Mouse (Mus musculus) heart, postnatal 4 days (tissue): ENCODE results near the gene Clec4b2. TPM values are rescaled to one million over a fixed set of nuclear protein-coding genes. Genes with fewer than 3 reads are reported as not detected.
"Not testable (repeated sequence)": the region's sequence is repeated elsewhere in the genome, so short reads cannot be mapped to it uniquely, and the experiment has no call there.

Experiments
- DNase-seq: peaks from one replicate; pipeline ENCODE4 v3.0.0; 2021
- total RNA-seq, 2 experiments: library from RNA; stranded (reverse); gene quantifications; 2 replicates each; pipeline ENCODE4 v1.2.3; 2021

The Clec4b2 gene
- total RNA-seq: not detected

DNA sequence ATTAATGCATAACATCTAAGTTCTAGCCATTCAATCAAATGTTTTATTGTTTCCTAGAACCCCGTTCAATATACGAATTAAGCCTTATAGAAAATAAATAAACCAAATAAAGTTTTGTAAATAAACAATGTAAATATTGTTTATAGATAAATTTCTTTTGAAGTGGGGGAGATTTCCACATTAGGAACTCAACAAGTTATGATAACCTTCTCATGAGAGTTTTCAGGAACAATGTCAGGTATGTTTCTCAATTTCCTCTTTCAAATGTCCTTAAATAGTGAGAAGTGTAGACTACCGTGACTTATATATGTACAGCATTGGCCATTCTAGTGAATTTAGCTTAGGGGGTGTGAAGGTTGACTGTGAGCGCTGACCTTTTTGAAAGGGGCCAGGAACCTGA lies at the start of gene Clec4b2:
TSS of gene Clec4b2 (plus strand) at position 301 of the 400 bp plus-strand sequence.
- no peak for DNase-seq

DNA sequence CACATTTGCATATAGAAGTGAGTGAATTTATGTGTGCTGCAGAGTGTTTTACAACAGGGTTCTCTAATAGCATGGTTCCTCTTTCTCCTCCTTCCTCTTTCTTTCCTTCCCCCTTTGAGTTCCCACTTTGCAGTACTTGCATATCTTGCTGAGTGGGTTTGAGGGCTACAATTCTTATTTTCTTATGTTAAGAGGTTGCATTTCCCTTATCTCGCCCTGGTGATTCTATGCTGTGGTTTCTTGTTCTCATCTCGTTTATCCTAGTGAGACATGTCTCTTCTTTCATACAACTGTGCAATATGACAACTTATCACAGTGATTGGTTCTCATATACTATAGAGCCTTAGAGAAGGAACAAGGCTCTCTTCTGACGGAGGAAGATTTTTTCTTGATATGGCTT lies 49.5 kb upstream of the Clec4b2 start:
- DNase-seq: no peak

DNA sequence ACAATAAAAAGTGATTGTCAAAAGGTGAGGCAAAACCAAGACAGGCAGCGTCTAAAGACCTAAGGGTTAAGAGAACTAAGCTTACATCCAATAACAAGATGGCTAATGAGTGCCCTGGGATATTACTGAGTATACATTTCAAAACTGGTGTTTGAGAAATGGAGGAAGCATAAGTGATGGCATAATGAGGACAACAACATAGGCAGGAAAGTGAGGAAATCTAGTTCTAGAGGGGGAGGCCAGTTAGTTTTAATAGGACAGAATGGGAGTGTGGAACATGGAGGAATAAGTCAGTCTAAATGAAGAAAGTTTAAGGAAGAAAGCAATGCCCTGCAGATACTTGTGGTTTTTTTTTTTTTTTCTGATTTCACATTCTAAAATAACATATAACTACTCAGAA lies 45.5 kb upstream of the Clec4b2 start:
- DNase-seq: no peak

DNA sequence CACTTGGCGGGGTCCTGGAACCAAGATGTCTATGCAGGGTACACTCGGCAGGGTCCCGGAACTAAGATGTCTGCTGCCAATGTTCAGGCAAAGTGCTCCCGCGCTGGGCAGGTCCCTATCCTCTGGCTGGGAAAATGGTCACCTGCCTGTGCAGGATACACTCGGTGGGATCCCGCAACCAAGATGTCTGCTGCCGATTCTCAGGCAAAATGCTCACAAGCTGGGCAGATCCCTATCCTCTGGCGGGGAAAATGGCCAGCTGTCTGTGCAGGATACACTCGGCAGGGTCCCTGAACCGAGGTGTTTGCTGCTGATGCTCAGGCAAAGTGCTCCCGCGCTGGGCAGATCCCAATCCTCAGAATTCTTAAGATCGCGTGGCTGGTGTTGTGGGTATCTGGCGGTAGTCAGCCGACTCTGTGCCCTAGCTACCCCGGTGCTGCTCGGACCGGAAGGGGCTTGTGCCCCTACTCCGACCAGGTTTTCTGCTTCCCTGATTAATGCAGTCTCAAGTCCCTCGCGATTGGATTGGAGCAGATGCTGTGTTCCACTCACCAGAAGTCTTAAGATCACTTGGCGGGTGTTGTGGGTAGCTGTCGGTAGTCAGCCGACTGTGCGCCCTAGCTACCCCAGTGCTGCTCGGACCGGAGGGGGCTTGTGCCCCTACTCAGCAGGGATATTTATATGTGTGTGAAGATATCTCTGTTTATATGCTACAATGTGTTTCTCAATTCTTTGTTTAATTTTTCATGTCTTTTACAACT lies 34.7 kb upstream of the Clec4b2 start:
- DNase-seq: not testable (repeated sequence)

DNA sequence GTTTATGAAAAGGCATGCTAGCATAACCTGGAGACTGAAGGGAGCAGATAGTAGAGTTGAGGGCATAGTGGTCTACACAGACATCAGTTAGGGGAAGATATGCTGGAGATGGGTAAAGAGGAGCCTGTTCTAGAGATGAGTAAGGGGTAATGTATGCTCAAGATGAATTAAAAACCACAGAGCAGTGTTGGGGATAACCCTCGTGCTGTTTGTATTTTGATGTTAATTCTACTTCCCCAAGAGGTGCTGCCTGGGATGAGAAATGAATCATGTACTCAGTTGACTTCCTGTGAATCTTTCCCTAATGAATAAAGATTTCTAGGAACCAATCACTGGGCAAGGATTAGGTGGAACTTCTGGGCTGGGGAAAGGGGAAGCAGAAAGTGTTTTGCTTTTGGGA lies 2.6 kb upstream of the Clec4b2 start:
- no peak for DNase-seq

DNA sequence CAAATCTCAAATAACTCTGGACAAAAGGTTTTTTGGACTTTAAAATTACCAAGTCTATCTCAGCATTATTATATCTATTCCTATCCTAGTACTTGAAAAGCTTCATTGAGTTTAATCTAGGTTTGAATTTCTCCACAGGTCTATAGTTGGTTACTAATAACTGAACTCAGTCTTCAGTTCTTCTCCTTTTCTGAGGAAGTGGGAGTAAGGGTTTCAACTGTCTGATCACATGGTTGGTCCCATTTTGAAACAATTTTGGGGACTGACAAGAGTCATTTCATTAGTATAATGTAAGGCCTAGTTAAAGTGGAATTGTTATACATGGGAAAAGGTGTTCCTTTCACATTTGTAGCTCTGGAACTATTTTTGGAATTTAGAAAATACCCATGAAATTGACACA lies 1.7 kb upstream of the Clec4b2 start:
- DNase-seq: no peak

DNA sequence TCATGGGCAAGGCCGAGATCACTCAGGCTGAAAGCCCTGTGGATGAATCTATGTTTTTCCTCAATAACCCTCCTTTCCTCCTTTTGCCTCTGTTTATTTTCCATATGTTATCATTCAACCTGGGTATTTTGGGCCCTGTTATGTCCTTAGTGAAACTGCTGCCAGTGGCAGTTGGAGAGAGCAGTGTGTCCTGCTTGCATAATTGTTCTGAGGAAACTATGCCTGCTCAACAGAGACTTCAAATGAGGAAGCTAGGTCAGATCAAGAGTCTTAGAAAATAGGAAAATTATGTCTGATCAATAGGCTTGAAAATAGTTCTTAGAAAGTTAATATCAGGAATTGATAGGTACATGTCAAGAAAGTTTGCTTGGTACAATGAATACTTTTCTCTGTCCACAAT lies 2.9 kb downstream of the Clec4b2 start:
- DNase-seq: no peak

DNA sequence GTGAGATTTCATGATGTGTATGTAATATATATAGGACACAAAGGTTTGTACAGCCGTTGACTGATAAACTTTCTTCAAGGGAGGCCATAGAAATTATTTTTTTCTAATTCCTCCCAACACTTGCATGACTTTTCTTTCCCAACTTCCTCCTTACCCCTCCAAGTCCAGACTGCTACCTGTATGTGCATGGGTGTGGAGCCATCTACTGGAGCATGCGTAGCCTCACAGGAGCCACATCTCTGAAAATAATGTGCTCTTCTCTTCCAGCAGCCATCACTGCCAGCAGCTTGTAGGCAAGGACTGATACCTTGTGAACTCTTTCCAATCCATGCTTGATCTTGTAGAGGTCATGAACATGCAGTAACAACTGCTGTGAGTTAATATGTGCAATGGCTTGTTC lies 12.2 kb downstream of the Clec4b2 start:
- not testable (repeated sequence) for DNase-seq

DNA sequence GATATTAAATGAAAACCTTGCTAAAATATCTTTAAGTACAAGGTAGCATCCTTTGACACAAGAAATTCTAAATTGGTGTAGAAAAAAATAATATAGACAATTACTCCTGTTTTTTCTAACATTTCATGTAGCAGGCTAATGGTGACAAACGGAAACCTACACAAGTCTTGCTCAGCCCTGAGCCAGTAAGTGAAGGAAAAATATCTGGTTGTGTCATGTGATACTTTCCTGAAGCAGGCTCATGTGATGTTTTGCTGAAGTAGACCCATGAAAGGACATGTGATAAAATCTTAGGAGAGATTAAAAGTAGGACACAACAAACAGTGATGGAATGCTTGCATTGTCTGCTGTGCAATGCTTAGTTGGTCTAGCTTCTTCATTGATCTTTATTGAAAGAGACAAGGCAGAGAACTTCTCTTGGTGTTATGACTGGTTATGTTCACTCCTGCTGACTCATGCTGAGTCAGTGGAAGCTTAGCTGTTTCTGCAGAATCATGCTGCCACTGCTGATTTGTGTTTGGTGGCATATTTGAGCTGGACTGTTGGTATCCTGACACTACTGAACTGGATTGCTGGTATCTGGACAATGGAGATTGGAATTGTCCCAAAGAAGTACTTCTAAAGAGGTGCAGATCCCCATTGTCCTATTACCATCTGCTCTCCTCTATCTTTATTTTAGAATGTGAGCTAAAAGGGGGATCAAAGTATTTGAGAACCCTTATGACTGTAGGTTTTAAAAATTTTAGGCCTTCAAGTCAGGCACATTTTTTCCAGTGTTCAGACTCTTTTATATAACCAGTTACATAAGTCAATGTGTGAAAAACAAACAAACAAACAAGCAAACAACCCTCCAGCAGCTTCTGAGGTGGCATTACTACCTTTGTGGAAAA lies 34.7 kb downstream of the Clec4b2 start:
- no peak for DNase-seq

DNA sequence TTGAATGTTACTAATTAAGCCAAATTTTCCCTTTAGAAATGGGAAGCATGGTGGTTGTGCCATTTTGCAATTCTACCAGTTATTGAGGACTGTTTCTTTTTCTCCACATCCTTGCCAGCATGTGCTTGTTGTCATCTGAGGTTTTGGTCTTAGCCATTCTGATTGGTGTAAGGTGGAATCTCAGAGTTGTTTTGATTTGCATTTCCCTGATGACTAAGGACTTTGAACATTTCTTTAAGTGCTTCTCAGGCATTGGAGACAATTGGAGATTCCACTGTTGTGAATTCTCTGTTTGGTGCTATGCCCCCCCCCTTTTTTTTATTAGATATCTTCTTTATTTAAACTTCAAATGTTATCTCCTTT lies 35.4 kb downstream of the Clec4b2 start:
- DNase-seq: not testable (repeated sequence)

DNA sequence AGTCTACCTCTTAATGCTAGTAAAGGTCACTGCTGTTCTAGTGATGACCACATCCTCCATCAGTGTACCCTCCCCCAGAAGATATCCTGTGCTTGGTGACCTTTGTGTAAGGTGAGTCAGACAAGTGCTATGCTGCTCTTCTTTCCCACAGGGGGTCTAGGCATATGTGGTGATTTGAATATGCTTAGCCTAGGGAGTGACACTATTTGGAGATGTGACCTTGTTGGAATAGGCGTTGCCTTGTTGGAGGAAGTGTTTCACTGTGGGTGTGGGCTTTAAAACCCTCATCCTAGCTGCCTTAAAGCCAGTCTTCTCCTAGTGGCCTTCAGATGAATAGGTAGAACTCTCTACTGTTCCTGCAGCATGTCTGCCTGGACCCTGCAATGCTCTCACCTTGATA lies 39.0 kb downstream of the Clec4b2 start:
- DNase-seq: no peak

DNA sequence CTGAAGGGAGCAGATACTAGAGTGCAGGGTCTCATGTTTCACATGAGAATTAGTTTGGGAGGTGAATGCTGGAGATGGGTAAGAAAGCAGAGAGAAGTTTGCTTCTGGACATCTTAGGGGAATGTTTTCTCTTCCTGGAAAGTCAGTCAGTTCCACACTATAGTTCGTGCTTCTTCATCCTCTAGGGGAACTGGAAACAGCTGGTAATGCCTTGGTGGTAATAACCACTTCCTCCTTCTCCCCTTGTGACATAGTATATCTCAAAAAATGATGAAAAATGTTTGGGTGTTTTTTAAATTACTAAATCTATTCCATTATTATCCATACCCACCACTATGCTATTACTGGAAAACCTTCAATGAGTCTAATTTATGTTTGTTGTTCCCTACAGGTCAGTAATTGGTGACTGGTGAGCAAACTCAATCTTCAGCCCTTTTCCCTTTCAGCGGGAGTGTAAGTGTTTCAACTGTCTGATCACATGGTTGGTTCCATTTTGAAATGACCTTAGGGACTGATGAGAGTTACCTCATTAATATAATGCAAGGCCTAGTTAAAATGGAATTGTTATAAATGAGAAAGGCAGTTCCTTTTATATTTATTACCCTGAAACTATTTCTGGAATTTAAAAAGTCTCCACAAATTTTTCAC lies 55.0 kb downstream of the Clec4b2 start:
- DNase-seq: no peak

DNA sequence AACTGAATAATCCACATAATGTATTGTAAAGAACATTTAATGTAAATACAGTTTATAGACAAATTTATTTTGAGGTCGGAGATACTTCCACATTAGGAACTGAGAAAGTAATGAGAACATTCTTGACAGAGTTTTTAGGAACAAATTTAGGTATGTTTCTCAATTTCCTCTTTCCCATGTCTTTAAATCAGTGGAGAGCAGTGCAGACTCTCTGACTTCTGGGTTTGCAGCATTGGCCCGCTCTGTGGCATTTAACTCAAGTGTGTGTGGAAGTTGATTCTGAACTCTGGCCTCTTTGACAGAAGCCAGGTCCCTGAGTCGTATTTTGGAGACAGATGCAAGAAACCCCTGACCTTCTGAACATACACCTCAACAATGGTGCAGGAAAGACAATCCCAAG lies 57.0 kb downstream of the Clec4b2 start, which contains the start of gene Clec4n:
TSS of gene Clec4n (plus strand) at position 200 of the 400 bp plus-strand sequence.
- no peak for DNase-seq

DNA sequence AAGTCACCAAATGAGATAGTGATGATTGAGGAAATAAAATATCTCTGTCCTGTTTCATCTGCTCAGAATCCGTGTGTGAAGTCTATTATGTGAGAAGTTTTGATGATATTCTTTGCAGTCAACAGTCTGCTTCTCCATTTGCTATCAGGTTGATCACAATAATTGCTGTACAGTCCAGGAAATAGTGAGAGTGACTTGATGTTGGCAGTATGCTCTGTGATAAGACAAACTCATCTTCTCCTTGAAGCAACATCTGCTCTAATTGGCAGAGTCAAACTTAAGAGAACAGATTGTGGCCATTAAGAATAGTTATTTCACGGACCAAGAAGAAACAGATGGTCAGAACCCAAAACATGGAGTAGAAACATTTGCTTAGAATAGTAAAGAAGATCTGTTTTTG lies 58.5 kb downstream of the Clec4b2 start:
- DNase-seq: no peak

DNA sequence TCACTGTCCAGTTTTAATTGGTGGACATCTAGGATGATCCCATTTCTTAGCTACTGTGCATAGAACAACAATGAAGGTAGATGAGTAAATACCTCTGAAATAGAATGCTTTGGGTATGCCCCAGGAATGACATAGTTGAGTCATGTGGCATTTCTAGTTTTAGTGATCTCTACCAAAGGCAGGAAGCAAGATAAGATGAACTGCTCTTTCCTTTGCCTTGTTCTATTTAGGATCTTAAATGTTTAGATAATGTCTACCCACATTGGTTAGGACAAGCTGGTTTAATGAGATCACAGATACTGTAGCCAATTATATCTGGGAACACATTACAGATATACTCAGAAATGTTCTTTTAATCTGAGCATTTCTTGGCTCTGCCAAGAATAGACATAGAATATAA lies 64.9 kb downstream of the Clec4b2 start:
- no peak for DNase-seq

DNA sequence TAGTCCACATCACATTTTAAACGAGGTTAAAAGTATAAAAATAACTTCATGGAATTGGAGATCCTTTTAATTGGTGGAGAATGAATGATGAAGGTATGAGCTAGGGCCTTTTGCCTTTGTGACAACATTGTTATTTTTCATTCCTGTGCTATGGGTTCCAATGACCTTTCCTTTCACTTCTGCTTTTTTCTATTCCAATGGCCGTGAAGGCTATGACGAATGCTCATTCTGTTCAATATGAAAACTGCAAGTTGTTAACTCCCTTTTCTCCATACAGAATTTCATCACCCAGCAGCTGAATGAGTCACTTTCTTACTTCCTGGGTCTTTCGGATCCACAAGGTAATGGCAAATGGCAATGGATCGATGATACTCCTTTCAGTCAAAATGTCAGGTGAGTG lies 71.5 kb downstream of the Clec4b2 start:
- DNase-seq: no peak

DNA sequence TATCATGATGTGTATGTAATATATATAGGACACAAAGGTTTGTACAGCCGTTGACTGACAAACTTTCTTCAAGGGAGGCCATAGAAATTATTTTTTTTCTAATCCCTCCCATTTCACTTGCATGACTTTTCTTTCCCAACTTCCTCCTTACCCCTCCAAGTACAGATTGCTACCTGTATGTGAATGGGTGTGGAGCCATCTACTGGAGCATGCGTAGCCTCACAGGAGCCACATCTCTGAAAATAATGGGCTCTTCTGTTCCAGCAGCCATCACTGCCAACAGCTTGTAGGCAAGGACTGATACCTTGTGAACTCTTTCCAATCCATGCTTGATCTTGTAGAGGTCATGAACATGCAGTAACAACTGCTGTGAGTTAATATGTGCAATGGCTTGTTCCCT lies 76.2 kb downstream of the Clec4b2 start:
- DNase-seq: not testable (repeated sequence)

DNA sequence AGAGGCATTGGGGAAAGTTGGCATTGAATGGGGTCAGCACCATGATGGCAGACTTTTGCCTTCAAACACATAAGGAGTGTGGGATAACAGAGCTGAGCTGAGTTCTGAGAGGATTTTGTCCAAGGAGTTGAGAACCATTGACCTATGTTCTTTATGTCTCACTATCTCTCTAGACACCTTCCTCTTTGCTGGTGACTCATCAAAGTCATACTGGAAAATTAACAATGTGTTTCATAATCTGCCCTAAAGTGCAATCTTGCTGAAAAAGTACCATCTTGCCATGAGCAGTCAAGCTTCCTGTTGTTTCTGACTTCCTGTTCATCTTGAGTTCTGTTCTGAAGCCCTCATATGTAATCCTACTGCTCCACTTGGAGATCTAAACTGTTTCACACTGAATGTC lies 80.0 kb downstream of the Clec4b2 start:
- no peak for DNase-seq

Other genes starting within 250 kb of the Clec4b2 start
- gene Clec4a3, start 220.4 kb upstream of the Clec4b2 start, total RNA-seq: 1 to 10 TPM; 1.2 to 1.4 TPM
- not detected for gene Clec4a4, start 182.5 kb upstream of the Clec4b2 start, total RNA-seq
- gene Clec4b1, start 122.9 kb upstream of the Clec4b2 start, total RNA-seq: not detected
- gene Clec4a2, start 66.5 kb upstream of the Clec4b2 start, total RNA-seq: 1 to 10 TPM; 1.1 to 1.3 TPM
- gene Clec4n, start 57.0 kb downstream of the Clec4b2 start, total RNA-seq: 1 to 10 TPM in 1 of 2 experiments, under 1 TPM in 1; 0.71 to 1.2 TPM
- under 1 TPM in 1 of 2 experiments, not detected in 1; 0.34 TPM for gene Clec4d, start 89.2 kb downstream of the Clec4b2 start, total RNA-seq
- not detected for gene Clec4e, start 117.0 kb downstream of the Clec4b2 start, total RNA-seq
- not detected for gene Vmn2r19, start 135.4 kb downstream of the Clec4b2 start, total RNA-seq
- gene Vmn2r20, start 245.2 kb downstream of the Clec4b2 start, total RNA-seq: not detected